Mouse (Mus musculus): Measurements from ENCODE around the gene Ranbp17. TPM values are rescaled to one million over a fixed set of nuclear protein-coding genes. Genes with fewer than 3 reads are reported as not detected.

Gene Ranbp17
- polyA plus RNA-seq, 1 experiment: 0.14 TPM

DNA sequence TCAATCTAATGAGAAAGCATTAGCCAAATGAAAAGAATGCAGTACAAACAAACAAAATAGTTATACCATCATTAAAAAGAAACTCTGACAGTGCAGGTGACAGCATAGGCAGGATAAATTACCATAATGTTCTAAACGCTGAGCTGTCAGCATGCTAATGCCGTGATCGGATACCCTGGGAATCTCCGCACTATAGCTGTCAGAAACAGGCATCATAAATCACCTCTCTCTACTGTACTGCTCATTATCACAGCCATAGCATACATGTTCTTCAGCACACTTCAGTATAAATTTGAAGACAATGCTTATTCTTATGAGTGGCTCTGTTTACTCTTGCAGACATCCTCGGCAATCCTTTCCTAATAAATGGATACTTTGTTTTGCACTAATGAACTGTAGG is 151.7 kb downstream of the Ranbp17 start:
- DNase-seq (ENCODE audit: low read depth in 1 of 2, low spot score in 2 of 2): no peak
- Histone ChIP-seq H3K4me1 (ENCODE audit: control insufficient read depth, insufficient read depth, insufficient read length) (no peaks in the 10 kb centered on the region), H3K27me3 (ENCODE audit: control insufficient read depth, insufficient read depth, low read length) (no peaks in the 10 kb centered on the region), H3K27ac (ENCODE audit: insufficient read depth, low read length) (no peak overlapping the region), H3K4me3 (ENCODE audit: extremely low read depth, insufficient read depth, insufficient read length) (no peak overlapping the region), H3K36me3 (ENCODE audit: control insufficient read depth, insufficient read depth, low read length) (no peaks in the 10 kb centered on the region)
- TF ChIP-seq CTCF (IDR thresholded peaks at IDR 0.05; ENCODE audit: extremely low read depth, insufficient read depth, insufficient read length, insufficient replicate concordance) (no peak), POLR2A (IDR thresholded peaks at IDR 0.05; ENCODE audit: low read depth, low read length) (no peak)
- 86% methylated on average over 5 of the region's 5 CpGs for WGBS

DNA sequence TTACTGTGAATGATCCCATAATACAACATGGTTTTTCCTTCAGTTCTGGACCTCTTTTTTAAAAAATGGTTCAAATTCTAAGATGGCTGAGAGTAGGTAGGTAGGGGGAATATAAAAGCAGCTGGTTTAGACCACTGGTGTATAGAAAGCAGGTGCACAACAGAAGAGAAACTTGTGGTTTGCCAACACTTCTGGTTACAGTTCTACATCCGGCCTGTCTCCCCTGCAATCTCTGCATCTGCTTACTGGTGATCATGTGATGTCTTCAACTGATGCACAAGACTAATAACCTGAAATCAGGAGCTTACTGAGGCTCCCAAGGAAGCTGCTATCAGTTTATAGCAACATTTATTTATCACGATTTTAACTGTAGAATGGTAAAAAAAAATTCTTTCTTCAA is 164.3 kb downstream of the Ranbp17 start:
- no peaks in the 10 kb centered on the region for H3K36me3 ChIP-seq (ENCODE audit: control insufficient read depth, insufficient read depth, low read length)
- H3K4me1 ChIP-seq (ENCODE audit: control insufficient read depth, insufficient read depth, insufficient read length): no peaks in the 10 kb centered on the region
- 40% methylated on average over 2 of the region's 2 CpGs for WGBS
- no peaks in the 10 kb centered on the region for H3K27me3 ChIP-seq (ENCODE audit: control insufficient read depth, insufficient read depth, low read length)
- no peak for TF ChIP-seq CTCF (IDR thresholded peaks at IDR 0.05; ENCODE audit: extremely low read depth, insufficient read depth, insufficient read length, insufficient replicate concordance)
- no peak for TF ChIP-seq POLR2A (IDR thresholded peaks at IDR 0.05; ENCODE audit: low read depth, low read length)
- no peak overlapping the region for H3K4me3 ChIP-seq (ENCODE audit: extremely low read depth, insufficient read depth, insufficient read length)
- no peak overlapping the region for H3K27ac ChIP-seq (ENCODE audit: insufficient read depth, low read length)
- DNase-seq (ENCODE audit: low read depth in 1 of 2, low spot score in 2 of 2): no peak

DNA sequence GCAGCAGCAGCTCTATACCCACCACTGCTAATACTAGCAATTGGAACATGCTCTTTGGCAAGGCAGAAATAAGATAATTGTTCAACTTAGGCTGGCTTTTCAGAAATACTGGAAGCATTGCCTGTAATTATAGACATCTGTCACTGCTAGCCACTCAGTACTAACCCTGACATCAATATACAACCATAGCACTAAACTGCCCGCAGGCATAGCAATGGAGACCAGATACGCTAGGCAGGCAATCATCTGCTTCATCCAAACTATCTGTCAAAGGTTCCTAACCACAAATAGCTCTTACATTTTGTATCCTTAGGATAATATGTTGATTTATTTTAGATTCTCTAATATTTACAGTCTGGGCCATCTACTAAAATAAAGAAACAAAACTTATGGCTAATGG is 171.5 kb downstream of the Ranbp17 start:
- no peak for DNase-seq (ENCODE audit: low read depth in 1 of 2, low spot score in 2 of 2)
- Histone ChIP-seq H3K4me3 (ENCODE audit: extremely low read depth, insufficient read depth, insufficient read length) (no peak overlapping the region), H3K36me3 (ENCODE audit: control insufficient read depth, insufficient read depth, low read length) (no peaks in the 10 kb centered on the region), H3K27ac (ENCODE audit: insufficient read depth, low read length) (no peak overlapping the region), H3K27me3 (ENCODE audit: control insufficient read depth, insufficient read depth, low read length) (no peaks in the 10 kb centered on the region), H3K4me1 (ENCODE audit: control insufficient read depth, insufficient read depth, insufficient read length) (no peaks in the 10 kb centered on the region)
- TF ChIP-seq CTCF (IDR thresholded peaks at IDR 0.05; ENCODE audit: extremely low read depth, insufficient read depth, insufficient read length, insufficient replicate concordance) (no peak), POLR2A (IDR thresholded peaks at IDR 0.05; ENCODE audit: low read depth, low read length) (no peak)
- 86% methylated on average over 2 of the region's 2 CpGs for WGBS

DNA sequence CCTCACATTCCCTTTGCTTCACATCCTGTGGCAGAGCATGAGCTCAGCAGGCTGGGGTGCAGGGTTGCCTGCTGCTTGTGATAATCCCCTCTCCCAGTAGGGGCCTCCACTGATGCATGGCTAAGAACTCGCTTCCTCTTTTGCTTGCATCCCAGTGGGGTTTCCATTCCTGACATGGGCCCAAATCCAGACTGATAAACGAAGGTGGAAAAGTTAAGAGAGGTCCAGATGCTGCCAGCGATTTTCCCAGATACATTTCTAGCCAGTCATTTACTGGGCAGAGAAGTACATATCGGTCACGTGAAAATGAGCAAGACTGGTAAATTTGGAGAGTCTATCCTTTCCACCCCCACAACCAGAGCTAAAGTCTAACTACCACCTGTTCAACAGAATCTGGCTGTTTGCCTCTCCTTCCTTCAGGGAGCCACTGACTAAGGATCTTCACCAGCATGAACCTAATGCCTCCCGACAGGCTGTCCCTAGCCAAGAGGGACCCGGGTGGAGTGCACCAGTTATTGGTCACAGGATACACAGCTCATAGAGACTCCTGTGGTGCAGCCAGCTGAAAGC is 176.9 kb downstream of the Ranbp17 start:
- Histone ChIP-seq H3K4me3 (ENCODE audit: extremely low read depth, insufficient read depth, insufficient read length) (no peak overlapping the region), H3K36me3 (ENCODE audit: control insufficient read depth, insufficient read depth, low read length) (no peaks in the 10 kb centered on the region), H3K27ac (ENCODE audit: insufficient read depth, low read length) (no peak overlapping the region), H3K27me3 (ENCODE audit: control insufficient read depth, insufficient read depth, low read length) (no peaks in the 10 kb centered on the region), H3K4me1 (ENCODE audit: control insufficient read depth, insufficient read depth, insufficient read length) (no peaks in the 10 kb centered on the region)
- WGBS: 59% methylated on average over 7 of the region's 7 CpGs
- DNase-seq (ENCODE audit: low read depth in 1 of 2, low spot score in 2 of 2): no peak
- TF ChIP-seq POLR2A (IDR thresholded peaks at IDR 0.05; ENCODE audit: low read depth, low read length) (no peak), CTCF (IDR thresholded peaks at IDR 0.05; ENCODE audit: extremely low read depth, insufficient read depth, insufficient read length, insufficient replicate concordance) (no peak)

DNA sequence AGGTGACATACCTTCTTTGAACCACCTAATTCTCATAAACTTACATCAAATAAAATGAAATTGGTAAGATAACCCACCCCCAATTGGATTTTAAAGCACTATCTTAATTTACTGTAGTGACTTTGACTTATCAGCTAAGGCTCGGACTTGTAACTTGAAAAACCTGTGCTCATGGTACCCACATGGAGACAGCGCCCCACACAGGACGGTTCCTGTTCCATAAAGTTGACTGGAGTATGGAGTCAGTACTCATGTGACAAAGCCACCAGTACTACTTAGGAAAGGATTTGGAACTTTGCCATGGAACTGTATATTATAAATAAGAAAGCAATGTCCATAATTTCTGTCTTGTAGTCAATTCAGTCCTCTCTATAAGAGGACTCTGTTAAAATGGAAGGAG is 177.9 kb downstream of the Ranbp17 start:
- no peaks in the 10 kb centered on the region for H3K36me3 ChIP-seq (ENCODE audit: control insufficient read depth, insufficient read depth, low read length)
- WGBS: 91% methylated on average over 3 of the region's 3 CpGs
- no peak overlapping the region for H3K27ac ChIP-seq (ENCODE audit: insufficient read depth, low read length)
- TF ChIP-seq CTCF (IDR thresholded peaks at IDR 0.05; ENCODE audit: extremely low read depth, insufficient read depth, insufficient read length, insufficient replicate concordance) (no peak), POLR2A (IDR thresholded peaks at IDR 0.05; ENCODE audit: low read depth, low read length) (no peak)
- no peaks in the 10 kb centered on the region for H3K4me1 ChIP-seq (ENCODE audit: control insufficient read depth, insufficient read depth, insufficient read length)
- H3K4me3 ChIP-seq (ENCODE audit: extremely low read depth, insufficient read depth, insufficient read length): no peak overlapping the region
- no peak for DNase-seq (ENCODE audit: low read depth in 1 of 2, low spot score in 2 of 2)
- no peaks in the 10 kb centered on the region for H3K27me3 ChIP-seq (ENCODE audit: control insufficient read depth, insufficient read depth, low read length)

DNA sequence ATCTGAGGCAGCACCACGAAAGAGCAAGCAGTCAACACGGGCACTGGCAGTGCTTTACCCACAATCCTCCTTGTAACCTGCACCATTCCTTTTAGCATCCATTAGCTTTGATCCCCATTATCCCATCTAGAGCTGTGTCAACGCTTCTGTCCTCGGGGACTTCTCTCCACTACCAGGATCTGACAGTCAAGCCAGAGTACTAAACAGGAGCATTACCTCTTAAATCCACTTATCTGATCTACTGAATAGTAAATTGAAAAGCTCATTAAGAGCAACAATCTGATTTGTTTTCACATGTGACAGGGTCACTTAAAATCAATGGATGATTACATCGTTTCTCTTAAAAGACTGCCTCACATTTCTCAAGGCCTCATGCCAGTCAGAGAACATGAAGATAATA is 181.4 kb downstream of the Ranbp17 start:
- no peaks in the 10 kb centered on the region for H3K4me1 ChIP-seq (ENCODE audit: control insufficient read depth, insufficient read depth, insufficient read length)
- H3K4me3 ChIP-seq (ENCODE audit: extremely low read depth, insufficient read depth, insufficient read length): no peak overlapping the region
- no peaks in the 10 kb centered on the region for H3K27me3 ChIP-seq (ENCODE audit: control insufficient read depth, insufficient read depth, low read length)
- no peaks in the 10 kb centered on the region for H3K36me3 ChIP-seq (ENCODE audit: control insufficient read depth, insufficient read depth, low read length)
- no peak for DNase-seq (ENCODE audit: low read depth in 1 of 2, low spot score in 2 of 2)
- TF ChIP-seq CTCF (IDR thresholded peaks at IDR 0.05; ENCODE audit: extremely low read depth, insufficient read depth, insufficient read length, insufficient replicate concordance) (no peak), POLR2A (IDR thresholded peaks at IDR 0.05; ENCODE audit: low read depth, low read length) (no peak)
- no peak overlapping the region for H3K27ac ChIP-seq (ENCODE audit: insufficient read depth, low read length)
- WGBS: 82% methylated on average over 5 of the region's 5 CpGs

DNA sequence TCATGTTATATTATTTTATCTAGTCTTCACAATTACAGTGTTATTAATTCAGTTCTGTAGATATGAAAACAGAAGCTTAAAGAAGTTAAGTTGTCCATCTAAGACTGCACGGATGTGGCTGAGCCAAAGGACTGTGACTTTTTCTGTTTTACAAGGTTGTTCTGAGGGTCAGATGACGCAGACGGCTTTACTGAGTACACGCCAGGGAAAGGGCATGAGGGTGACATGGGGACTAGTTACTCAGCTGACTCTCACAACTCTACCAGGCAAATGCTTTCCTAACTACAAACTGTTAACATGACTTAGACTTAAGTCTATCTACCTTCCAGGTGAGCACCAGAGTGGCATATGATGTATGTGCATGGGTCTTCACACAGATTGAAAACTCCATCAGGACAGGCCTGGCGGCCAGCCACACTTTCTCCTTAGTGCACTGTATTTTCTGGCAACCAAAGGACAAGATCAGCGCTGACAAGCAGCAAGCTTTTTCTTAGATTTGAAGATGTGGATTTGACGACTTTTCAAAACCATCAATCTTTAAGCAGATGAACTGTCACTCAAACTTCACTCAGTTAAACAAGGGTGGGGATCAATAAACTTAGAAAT is 194.4 kb downstream of the Ranbp17 start:
- no peaks in the 10 kb centered on the region for H3K4me1 ChIP-seq (ENCODE audit: control insufficient read depth, insufficient read depth, insufficient read length)
- no peaks in the 10 kb centered on the region for H3K27me3 ChIP-seq (ENCODE audit: control insufficient read depth, insufficient read depth, low read length)
- no peak for TF ChIP-seq POLR2A (IDR thresholded peaks at IDR 0.05; ENCODE audit: low read depth, low read length)
- DNase-seq (ENCODE audit: low read depth in 1 of 2, low spot score in 2 of 2): no peak
- H3K4me3 ChIP-seq (ENCODE audit: extremely low read depth, insufficient read depth, insufficient read length): no peak overlapping the region
- no peak overlapping the region for H3K27ac ChIP-seq (ENCODE audit: insufficient read depth, low read length)
- WGBS: 91% methylated on average over 7 of the region's 7 CpGs
- no peaks in the 10 kb centered on the region for H3K36me3 ChIP-seq (ENCODE audit: control insufficient read depth, insufficient read depth, low read length)

Data from spleen, adult 2 months (tissue).